Mouse (Mus musculus): ENCODE measurements at regions not wholly inside any gene's neighbourhood (a gene's known extent, or its start where the extent isn't known, plus 50 kb on each side); places are given as distances from the start of the nearest gene placed in this dataset.
"Not testable (repeated sequence)": the region's sequence is repeated elsewhere in the genome, so short reads cannot be mapped to it uniquely, and the experiment has no call there.

DNA sequence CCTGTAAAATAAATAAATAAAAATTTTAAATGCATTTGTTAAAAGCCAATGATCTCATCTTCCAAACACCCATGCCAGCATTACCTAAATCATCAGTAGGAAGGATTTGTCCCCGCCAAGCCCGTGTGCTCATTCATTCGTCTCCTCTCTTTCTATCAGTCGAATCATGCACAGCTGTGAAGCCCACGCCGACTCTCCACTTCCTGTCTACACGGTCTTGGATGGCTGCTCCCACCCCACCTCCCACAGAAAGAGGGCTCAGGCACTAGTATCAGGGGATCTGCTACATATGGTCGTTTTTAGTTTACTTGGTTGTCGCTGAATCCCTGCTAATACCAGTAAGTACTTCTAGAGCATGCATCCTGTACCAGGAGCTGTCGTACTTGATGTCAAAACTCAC lies 163.2 kb upstream of the Npvf start:
- no peak for ATAC-seq (replicated peaks; ENCODE audit: low FRiP score, low TSS enrichment, poor library complexity, severe bottlenecking)

DNA sequence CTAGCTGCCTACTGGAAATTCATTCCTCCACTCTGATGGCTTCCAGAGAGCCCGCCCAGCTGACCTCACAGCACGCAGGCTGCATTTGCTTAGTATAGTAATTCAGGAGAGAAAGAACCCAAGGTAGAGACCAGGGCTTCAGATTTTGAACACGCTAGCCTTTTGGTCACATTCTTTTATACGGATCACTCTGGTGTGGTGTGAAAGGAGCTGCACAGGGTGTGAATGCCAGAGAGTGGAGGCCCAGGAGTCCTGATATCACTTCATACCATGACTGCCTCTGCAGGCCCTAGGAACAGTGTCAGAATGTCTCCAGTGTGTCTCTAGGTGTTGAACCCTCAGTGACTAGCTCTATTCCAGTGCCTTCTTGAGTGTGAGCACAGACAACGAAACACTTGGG lies 164.2 kb upstream of the Npvf start:
- ATAC-seq (replicated peaks; ENCODE audit: low FRiP score, low TSS enrichment, poor library complexity, severe bottlenecking), result no peak

DNA sequence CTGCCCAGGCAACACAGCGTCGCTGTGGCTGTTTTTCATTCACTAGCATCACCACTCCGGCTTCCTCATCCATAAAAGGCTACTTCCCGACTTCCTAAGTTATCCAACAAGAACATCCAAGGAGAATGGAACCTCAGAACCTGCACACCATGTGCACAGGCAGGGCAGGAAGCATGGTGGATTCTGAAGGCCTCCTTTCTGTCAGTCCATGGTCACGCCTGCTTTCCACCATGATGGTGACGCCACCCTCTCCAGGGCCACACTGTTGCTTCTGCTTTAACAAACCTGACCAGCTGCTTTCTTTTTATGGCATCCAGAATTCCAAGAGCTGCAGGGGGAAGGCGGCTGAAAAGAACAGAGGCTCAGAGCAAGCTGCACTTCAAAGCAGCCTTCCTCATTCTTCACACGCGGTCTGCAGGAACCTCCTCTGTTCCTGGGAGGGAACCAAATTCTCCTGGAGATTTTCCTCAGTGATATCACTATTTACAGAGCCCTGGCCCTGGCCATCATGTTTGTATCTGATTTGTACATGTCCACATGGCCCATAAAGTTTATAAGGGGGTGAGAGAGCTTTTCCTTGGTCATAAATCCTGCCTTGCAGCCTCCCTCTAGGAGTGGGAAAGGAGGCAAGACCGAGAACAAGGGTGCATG lies 164.8 kb upstream of the Npvf start:
- ATAC-seq (replicated peaks; ENCODE audit: low FRiP score, low TSS enrichment, poor library complexity, severe bottlenecking), result no peak

- no peak for ATAC-seq (replicated peaks; ENCODE audit: low FRiP score, low TSS enrichment, poor library complexity, severe bottlenecking)
These were observed 167.4 kb upstream of the Npvf start for GRCm38 (mm10) chr6:50821401-50822235.

GRCm38 (mm10) chr6:50822236-50823151 lies 168.3 kb upstream of the Npvf start:
- no peak for ATAC-seq (replicated peaks; ENCODE audit: low FRiP score, low TSS enrichment, poor library complexity, severe bottlenecking)

DNA sequence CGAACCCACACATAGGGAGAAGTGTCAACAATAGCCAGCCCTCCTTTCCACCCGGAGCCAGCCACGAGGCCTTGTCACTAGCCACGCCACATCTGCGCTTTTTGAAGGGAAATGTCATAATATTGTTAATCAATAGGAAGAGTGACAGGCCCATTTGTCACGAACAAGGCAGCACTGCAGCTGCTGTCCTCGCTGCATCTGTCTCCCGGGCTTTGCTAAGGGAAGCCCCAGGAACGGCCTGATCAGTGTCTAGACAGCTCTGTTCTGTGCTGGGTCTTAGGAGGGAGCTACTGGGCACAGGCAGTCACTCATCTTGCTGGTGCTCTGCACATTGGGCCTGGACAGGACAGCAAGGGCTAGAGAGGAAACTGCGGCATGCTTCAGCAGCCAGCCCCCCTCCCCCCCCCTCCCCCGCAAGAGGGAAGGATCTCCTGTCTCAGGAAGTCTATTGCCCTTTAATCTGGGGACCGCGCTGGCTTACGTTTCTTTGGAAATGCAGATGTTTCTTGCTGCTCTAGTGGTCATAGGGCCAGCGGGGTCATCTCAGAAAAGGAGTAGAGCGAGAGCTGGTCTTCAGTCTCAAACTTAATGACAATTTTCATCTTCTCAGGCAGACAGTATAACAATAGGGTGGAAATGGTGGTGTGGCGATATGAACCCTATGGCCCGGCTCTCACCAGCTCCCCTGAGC lies 169.1 kb upstream of the Npvf start:
- no peak for ATAC-seq (replicated peaks; ENCODE audit: low FRiP score, low TSS enrichment, poor library complexity, severe bottlenecking)

GRCm38 (mm10) chr6:50824466-50824865 lies 170.2 kb upstream of the Npvf start:
- ATAC-seq (replicated peaks; ENCODE audit: low FRiP score, low TSS enrichment, poor library complexity, severe bottlenecking), result no peak

DNA sequence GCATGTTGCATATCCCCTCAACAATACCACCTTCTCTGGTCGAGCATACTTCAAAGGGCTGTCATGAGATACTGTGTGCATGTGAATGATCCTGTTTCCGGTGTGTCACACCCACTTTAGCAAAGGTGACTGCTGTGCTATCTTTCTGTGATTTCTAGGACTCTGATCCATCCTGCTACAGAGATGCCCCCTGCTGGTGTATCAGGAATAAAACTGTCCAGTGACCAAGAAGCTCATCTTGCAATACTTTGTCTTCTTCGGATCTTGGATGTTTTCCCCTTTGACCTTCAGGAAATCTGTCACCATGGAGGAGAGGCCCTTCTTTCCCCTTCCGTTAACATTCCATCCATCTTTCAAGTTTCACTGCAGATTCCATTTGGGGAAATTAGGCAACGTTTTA lies 177.5 kb upstream of the Npvf start:
- no peak for ATAC-seq (replicated peaks; ENCODE audit: low FRiP score, low TSS enrichment, poor library complexity, severe bottlenecking)

DNA sequence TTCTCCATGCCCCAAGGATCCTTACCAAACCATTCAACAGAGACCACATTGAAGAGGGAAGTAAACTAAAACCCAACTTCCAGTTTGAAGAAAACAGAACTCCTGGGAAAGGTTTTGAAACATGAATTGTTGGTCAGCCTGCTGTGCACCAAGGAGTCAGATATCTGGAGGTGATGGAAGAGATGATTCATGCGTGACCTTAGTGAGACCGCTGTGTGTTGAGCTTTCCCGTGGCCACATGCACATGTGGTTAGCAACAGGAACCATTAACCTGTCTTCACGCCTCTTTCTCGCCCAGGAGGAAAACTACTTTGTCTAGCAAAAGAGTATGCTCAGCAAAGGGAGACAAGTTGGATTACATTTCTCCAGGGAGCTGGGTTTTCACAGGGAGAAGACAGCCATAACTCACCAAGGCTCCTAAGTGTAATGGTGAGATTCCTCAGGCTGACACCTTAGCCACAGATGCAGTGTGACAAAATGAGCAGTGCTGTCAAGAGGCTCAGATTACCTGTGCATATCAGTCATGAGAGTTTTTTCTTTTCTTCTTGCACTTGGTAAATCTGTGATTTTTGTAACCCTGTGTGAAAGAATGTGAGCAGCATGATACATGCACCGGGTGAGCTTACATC lies 181.9 kb upstream of the Npvf start:
- ATAC-seq (replicated peaks; ENCODE audit: low FRiP score, low TSS enrichment, poor library complexity, severe bottlenecking), result no peak

DNA sequence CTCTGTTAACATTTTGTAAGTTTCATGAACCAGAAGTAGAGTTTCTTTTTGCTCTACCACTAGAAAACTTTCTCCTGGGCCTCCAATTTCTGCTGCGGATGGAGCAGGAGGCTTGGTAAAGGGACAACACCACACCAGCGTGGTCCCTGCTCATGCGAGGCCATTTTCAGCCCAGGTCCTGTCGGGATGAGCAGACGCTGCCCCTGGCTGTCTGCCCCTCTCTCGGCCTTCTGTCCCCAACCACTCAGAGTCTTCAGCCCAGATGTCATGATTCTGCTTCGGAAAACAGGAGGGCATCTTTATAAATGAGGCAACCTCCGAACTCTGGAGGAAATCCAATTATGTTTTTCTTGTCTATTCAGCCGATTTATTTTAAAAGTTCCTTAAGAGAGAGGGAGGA lies 186.6 kb upstream of the Npvf start:
- ATAC-seq (replicated peaks; ENCODE audit: low FRiP score, low TSS enrichment, poor library complexity, severe bottlenecking), result no peak

GRCm38 (mm10) chr6:50845246-50845645 lies 191.0 kb upstream of the Npvf start:
- ATAC-seq (replicated peaks; ENCODE audit: low FRiP score, low TSS enrichment, poor library complexity, severe bottlenecking), result not testable (repeated sequence)

DNA sequence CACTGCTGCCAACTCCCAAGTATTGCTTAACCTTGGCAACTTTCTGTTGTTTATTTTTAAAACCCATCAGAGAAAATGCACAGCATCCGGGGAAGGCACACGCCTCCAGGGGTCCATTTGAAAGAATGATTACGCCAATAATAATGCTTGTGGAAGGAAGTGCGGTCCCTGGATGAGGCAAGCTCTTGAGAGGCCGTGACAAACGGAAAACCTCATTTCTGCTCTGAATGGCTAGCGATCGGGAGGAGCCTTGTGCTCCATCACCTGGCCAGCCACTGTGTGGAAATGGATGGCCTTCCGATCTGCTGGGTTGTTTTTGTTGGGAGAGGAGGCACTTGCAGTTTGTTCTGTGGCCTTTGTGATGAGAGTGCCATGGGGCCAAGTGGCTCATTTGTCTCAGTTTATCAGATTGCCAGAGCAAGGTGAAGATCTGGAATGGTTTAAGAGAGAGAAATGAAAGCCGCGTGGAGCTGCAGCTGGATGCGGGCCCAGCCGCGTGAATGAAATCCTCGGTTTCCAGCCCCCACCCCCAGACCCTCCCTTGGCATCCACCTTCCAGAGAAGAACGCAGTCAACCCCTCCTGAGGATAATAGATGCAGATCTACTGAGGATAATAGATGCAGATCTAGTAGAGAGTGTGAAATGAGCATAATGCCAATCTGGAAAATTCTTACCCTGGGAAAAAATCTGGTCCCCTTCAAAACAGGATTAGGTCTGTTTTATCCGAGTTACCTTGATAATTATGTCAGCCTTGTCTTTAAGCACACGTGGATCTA lies 192.7 kb upstream of the Npvf start:
- no peak for ATAC-seq (replicated peaks; ENCODE audit: low FRiP score, low TSS enrichment, poor library complexity, severe bottlenecking)

GRCm38 (mm10) chr6:50847548-50847947 lies 193.3 kb upstream of the Npvf start:
- no peak for ATAC-seq (replicated peaks; ENCODE audit: low FRiP score, low TSS enrichment, poor library complexity, severe bottlenecking)

DNA sequence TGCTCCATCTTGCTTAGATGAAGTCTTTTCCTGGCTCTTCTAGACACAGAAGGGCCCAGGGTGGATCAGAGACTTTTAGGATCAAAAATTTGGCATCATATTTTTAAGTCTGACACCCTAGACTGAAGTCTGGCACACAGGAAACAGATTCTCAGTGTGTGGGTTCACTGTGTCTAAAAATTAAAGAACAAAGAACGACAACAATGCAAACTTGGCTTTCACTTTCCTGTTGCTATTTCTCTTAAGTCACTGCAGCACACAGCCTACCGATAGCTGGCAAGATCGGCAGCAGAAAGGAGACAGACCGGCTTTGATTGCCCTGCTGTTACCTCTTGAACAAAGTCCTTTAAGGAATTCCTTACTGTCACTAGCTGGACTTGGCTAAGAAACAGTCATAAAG lies 204.9 kb upstream of the Npvf start:
- no peak for ATAC-seq (replicated peaks; ENCODE audit: low FRiP score, low TSS enrichment, poor library complexity, severe bottlenecking)

- no peak for ATAC-seq (replicated peaks; ENCODE audit: low FRiP score, low TSS enrichment, poor library complexity, severe bottlenecking)
These were observed 223.8 kb upstream of the Npvf start for GRCm38 (mm10) chr6:50877991-50878390.

DNA sequence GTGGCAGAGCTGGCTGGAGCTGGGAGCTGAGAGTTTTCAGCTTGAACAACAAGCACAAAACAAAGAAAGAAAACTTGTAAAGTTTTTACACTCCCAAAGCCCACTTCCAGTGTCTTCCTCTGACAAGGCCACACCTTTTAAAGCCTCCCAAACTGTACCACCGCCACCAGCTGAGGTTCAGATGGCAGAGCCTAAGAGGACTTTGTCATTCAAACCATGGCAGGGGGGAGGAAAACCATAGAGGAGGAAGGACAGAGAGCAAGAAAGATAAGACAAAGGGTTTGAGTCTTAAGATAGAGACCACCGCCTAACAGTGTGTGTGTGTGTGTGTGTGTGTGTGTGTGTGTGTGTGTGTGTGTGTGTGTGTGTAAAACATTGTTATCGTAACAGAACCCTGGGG lies 228.1 kb upstream of the Npvf start:
- ATAC-seq (replicated peaks; ENCODE audit: low FRiP score, low TSS enrichment, poor library complexity, severe bottlenecking), result peak; percentile 77

DNA sequence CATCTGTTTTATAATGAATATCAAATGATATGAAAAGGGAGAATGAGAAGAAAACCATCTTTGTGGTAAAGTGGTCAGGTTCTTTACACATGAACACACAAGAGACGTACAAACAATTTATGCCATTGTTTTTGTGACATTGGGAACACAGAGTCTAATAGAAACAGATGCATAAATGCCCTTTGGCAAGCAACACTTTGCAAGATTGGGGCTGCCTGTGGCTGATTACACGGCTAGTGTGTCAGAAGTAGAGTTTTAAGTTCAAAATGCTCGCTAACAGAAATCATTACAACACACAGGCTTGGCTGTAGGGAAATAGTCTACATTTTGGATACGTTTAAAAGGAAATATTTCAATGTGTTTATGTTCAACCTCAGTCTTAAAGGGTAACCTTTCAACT lies 228.5 kb upstream of the Npvf start:
- peak; percentile 63; the same call in 1 of the 2 replicates for ATAC-seq (replicated peaks; ENCODE audit: low FRiP score, low TSS enrichment, poor library complexity, severe bottlenecking)

DNA sequence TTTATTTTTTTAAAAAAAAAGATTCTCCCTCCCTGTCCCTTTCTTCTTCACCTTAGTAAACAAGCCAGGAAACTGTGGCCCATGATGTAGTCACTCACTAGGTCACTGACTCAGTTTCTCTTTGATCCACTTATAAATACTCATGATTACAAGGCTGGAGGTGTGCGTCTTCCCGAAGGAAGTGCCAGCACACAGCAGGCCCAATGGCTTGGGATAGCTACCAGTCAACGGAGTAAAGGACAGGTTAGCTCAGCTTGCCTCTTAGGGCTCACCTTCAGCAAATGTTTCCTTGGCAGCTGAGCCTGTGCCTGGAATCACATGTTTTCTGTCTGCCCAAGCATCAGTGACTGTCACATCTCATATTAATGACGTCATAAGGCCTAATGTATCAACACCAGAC lies 230.8 kb upstream of the Npvf start:
- no peak for ATAC-seq (replicated peaks; ENCODE audit: low FRiP score, low TSS enrichment, poor library complexity, severe bottlenecking)

Measured in megakaryocyte-erythroid progenitor cell, adult 5-6 weeks (primary cell).